Mouse (Mus musculus) cerebellum, adult 2 months (tissue): ENCODE data around the gene Ffar4.

ENCODE experiments used
- CTCF ChIP-seq: fragments of 200-500 bp; IDR thresholded peaks from 2 replicates; pipeline ENCODE4 v1.5.1; 2011; ENCODE audit warnings: low read depth, mild to moderate bottlenecking, control low read depth, low read length, moderate library complexity, borderline replicate concordance; ENCODE audit not compliant: insufficient read depth
- POLR2A ChIP-seq: fragments of 200-500 bp; IDR thresholded peaks from 2 replicates; pipeline ENCODE4 v1.6.1; 2011; ENCODE audit warnings: low read length, control low read depth, borderline replicate concordance; ENCODE audit not compliant: insufficient read depth

DNA sequence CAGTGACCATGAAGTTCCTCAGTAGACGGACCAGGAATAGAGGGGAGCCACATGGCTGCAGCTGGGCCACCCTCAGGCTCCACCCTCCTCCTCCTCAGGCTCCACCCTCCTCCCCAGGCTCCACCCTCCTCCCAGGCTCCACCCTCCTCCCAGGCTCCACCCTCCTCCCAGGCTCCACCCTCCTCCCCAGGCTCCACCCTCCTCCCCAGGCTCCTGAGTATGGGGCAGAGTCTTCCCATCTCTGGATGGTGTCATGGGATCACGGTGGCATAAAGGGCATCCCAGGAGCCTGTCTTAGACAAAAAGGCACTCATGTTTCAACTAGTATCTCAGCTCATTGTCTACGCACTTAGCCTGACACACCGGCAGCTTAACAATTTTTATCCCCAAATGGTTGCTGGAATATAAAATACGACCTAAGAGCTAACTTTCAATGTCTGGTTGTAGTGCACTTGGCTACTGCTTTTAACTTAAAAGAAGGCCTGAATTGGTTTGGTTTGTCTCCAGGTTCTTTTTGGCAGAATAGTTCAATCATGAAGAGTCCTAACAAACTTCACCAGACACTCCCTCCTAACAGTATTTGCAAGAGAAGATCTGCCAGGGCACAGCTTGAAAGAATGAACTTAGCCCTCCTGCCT is 23.4 kb downstream of the Ffar4 start:
- TF ChIP-seq CTCF (no peak), POLR2A (no peak)
